Mouse (Mus musculus) CH12.LX (cell line): Measurements from ENCODE around the gene Nek6. TPM values are rescaled to one million over a fixed set of nuclear protein-coding genes. Genes with fewer than 3 reads are reported as not detected.

ENCODE experiments used
- DNase-seq: peaks from one replicate; pipeline ENCODE4 v3.0.0-alpha.2; 2013; ENCODE audit errors: extremely low read depth
- H3K27ac ChIP-seq: 2 replicates; pipeline ENCODE4 v1.5.1; 2012; ENCODE audit warnings: low read depth, mild to moderate bottlenecking, control low read depth, moderate library complexity; ENCODE audit not compliant: insufficient read depth
- H3K27me3 ChIP-seq: replicated peaks from 2 replicates; pipeline ENCODE3; 2012; ENCODE audit warnings: inconsistent platforms
- H3K36me3 ChIP-seq, 2 experiments: replicated peaks in 1 of 2; 2 replicates each; pipeline versions ENCODE3 to v1.6.1; 2012; ENCODE audit warnings: inconsistent platforms in 1 of 2, low read length in 1 of 2, mild to moderate bottlenecking in 1 of 2, mixed read lengths in 1 of 2, moderate library complexity in 1 of 2; ENCODE audit not compliant: control insufficient read depth in 1 of 2, insufficient read depth in 1 of 2
- H3K4me1 ChIP-seq, 2 experiments: 2 replicates each; pipeline ENCODE4 v1.6.1; 2012; ENCODE audit warnings: inconsistent platforms in 1 of 2, moderate library complexity in 1 of 2; ENCODE audit not compliant: insufficient read depth in 2 of 2, control insufficient read depth in 1 of 2
- H3K4me2 ChIP-seq: 2 replicates; pipeline ENCODE4 v1.6.1; 2012; ENCODE audit warnings: low read depth, mild to moderate bottlenecking, control low read depth; ENCODE audit not compliant: poor library complexity, insufficient read depth, severe bottlenecking
- H3K4me3 ChIP-seq, 3 experiments: fragments of 150-350 bp in 1 of 3; sonication (generic) in 1 of 3; replicated peaks in 1 of 3; 2 replicates each; pipeline versions ENCODE3 to v1.5.1; 2011 to 2012; ENCODE audit warnings: low read depth in 2 of 3, low read length in 2 of 3, mild to moderate bottlenecking in 2 of 3, moderate library complexity in 2 of 3, control low read depth in 1 of 3, improper control_type of control experiment in 1 of 3, inconsistent platforms in 1 of 3, mixed read lengths in 1 of 3; ENCODE audit not compliant: poor library complexity in 1 of 3
- H3K79me2 ChIP-seq: replicated peaks from 2 replicates; pipeline ENCODE4 v1.6.1; 2012; ENCODE audit warnings: mild to moderate bottlenecking, moderate library complexity; ENCODE audit not compliant: control insufficient read depth, poor library complexity, insufficient read depth, severe bottlenecking; ENCODE audit errors: extremely low read depth
- H3K9ac ChIP-seq: 2 replicates; pipeline ENCODE4 v1.6.1; 2012; ENCODE audit warnings: low read depth, mild to moderate bottlenecking, control low read depth, moderate library complexity; ENCODE audit not compliant: insufficient read depth
- H3K9me3 ChIP-seq: replicated peaks from 2 replicates; pipeline ENCODE3; 2012; ENCODE audit warnings: low read length, inconsistent platforms, mixed read lengths
- BHLHE40 ChIP-seq: IDR thresholded peaks from 2 replicates; pipeline ENCODE4 v1.6.1; 2011; ENCODE audit warnings: mild to moderate bottlenecking, low read depth, low read length, improper control_type of control experiment
- CHD2 ChIP-seq: IDR thresholded peaks from 2 replicates; pipeline ENCODE4 v1.6.1; 2011; ENCODE audit warnings: low read length, improper control_type of control experiment
- CTCF ChIP-seq, 2 experiments: IDR thresholded peaks in 1 of 2; conservative IDR thresholded peaks in 1 of 2; 2 replicates each; pipeline ENCODE4 v1.5.1; 2011 to 2012; ENCODE audit warnings: low read depth in 2 of 2, low read length in 2 of 2, improper control_type of control experiment in 1 of 2, inconsistent platforms in 1 of 2, mild to moderate bottlenecking in 1 of 2, moderate library complexity in 1 of 2
- ELF1 ChIP-seq: IDR thresholded peaks from 2 replicates; pipeline ENCODE4 v1.6.1; 2014; ENCODE audit warnings: low read depth, mild to moderate bottlenecking, inconsistent platforms, low read length, improper control_type of control experiment
- ETS1 ChIP-seq: conservative IDR thresholded peaks from 2 replicates; pipeline ENCODE4 v1.6.1; 2012; ENCODE audit warnings: low read depth, mild to moderate bottlenecking, inconsistent platforms, low read length, improper control_type of control experiment, moderate library complexity
- IRF4 ChIP-seq: IDR thresholded peaks from 2 replicates; pipeline ENCODE4 v1.6.1; 2014; ENCODE audit warnings: low read depth, mild to moderate bottlenecking, inconsistent platforms, low read length, improper control_type of control experiment
- JUN ChIP-seq: IDR thresholded peaks from 2 replicates; pipeline ENCODE4 v1.6.1; 2011; ENCODE audit warnings: low read depth, mild to moderate bottlenecking, low read length, improper control_type of control experiment, moderate library complexity; ENCODE audit not compliant: insufficient read depth
- JUND ChIP-seq: conservative IDR thresholded peaks from 2 replicates; pipeline ENCODE4 v1.6.1; 2011; ENCODE audit warnings: low read depth, low read length, improper control_type of control experiment
- MAX ChIP-seq: IDR thresholded peaks from 2 replicates; pipeline ENCODE4 v1.6.1; 2011; ENCODE audit warnings: low read length, improper control_type of control experiment
- MAZ ChIP-seq: IDR thresholded peaks from 2 replicates; pipeline ENCODE4 v1.6.1; 2012; ENCODE audit warnings: low read depth, mild to moderate bottlenecking, inconsistent platforms, low read length, improper control_type of control experiment, moderate library complexity
- MEF2A ChIP-seq: IDR thresholded peaks from 2 replicates; pipeline ENCODE4 v1.6.1; 2014; ENCODE audit warnings: low read depth, mild to moderate bottlenecking, inconsistent platforms, low read length, improper control_type of control experiment, borderline replicate concordance
- MYC ChIP-seq: IDR thresholded peaks from 2 replicates; pipeline ENCODE4 v1.6.1; 2011; ENCODE audit warnings: low read depth, mild to moderate bottlenecking, improper control_type of control experiment, low read length
- NELFE ChIP-seq: IDR thresholded peaks from 2 replicates; pipeline ENCODE4 v1.6.1; 2011; ENCODE audit warnings: low read depth, low read length, improper control_type of control experiment
- POLR2AphosphoS2 ChIP-seq: IDR thresholded peaks from 2 replicates; pipeline ENCODE4 v1.6.1; 2011; ENCODE audit warnings: low read depth, low read length, improper control_type of control experiment
- RCOR1 ChIP-seq: conservative IDR thresholded peaks from 2 replicates; pipeline ENCODE4 v1.6.1; 2012; ENCODE audit warnings: low read depth, mild to moderate bottlenecking, inconsistent platforms, low read length, improper control_type of control experiment
- SMC3 ChIP-seq: IDR thresholded peaks from 2 replicates; pipeline ENCODE4 v1.6.1; 2011; ENCODE audit warnings: low read depth, low read length, improper control_type of control experiment
- TBP ChIP-seq: conservative IDR thresholded peaks from 2 replicates; pipeline ENCODE4 v1.6.1; 2011; ENCODE audit warnings: low read depth, low read length, improper control_type of control experiment
- USF1 ChIP-seq: IDR thresholded peaks from 2 replicates; pipeline ENCODE4 v1.6.1; 2014; ENCODE audit warnings: low read depth, mild to moderate bottlenecking, inconsistent platforms, low read length, improper control_type of control experiment
- USF2 ChIP-seq: conservative IDR thresholded peaks from 2 replicates; pipeline ENCODE4 v1.6.1; 2011; ENCODE audit warnings: low read depth, low read length, improper control_type of control experiment
- ZNF384 ChIP-seq: IDR thresholded peaks from 2 replicates; pipeline ENCODE4 v1.6.1; 2012; ENCODE audit warnings: low read depth, low read length, improper control_type of control experiment, inconsistent platforms
- dilution Hi-C: fragments of 300-500 bp; cut with MboI; formaldehyde crosslinking; loops from 2 replicates; pipeline ENCODE4 v1.14.3; 2020; ENCODE audit warnings: low sequenced_read_pairs; ENCODE audit not compliant: extremely low pct_unique_long_range_greater_than_20kb, extremely low pct_ligation_motif_present
- in situ Hi-C: fragments of 300-500 bp; cut with MboI; formaldehyde crosslinking; loops from 3 replicates; pipeline ENCODE4 v1.14.3; 2019; ENCODE audit warnings: low sequenced_read_pairs, low pct_ligation_motif_present, low pct_unique_long_range_greater_than_20kb, mixed read lengths
- polyA plus RNA-seq: library from polyadenylated mRNA; unstranded; fragments of >175 nt; gene quantifications from 2 replicates; pipeline ENCODE4 v1.2.1, GENCODE M21; 2012; ENCODE audit warnings: low read depth; ENCODE audit not compliant: insufficient read length
- total RNA-seq, 2 experiments: library from RNA; depleted of rRNA; stranded (reverse); fragments of 300-350 nt in 1 of 2; fragments of >200 nt in 1 of 2; gene quantifications; 2 replicates each; pipeline ENCODE4 v1.2.3; 2012 to 2014

Nek6 gene
- total and polyA plus RNA-seq, 3 experiments, result 31.0 to 39.9 (median 36.7) TPM

DNA sequence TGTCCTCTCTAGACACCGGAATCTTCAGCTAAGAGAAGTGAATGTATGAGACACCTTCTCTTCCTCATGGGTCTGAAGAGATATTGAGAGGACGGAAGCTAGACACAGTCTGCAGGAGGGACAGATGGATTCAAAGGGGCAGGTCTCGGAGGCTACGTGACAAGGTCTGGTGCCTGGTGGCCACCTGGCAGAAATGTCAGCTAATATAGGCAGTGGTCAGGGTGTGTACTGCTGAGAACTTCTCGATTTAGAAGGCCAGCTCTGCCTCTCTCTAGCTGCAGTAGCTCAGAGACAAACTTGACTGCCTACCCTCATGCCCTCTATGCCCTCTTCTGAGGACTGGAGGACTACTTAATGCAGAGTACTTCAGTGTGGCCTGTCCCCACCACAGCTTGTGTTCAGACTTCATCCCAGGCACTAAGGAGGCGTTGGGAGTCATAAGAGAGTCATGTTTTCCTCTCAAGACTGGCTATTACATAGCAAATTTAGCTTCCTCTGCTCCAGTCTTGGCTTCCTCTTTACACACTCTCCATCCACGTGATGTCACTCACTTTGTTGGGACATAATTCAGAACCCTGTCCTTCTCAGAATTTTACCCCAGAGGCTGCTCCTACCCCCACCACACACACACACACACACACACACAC is 28.3 kb upstream of the Nek6 start:
- Histone ChIP-seq H3K4me3 (no peak overlapping the region), H3K4me1 (peaks cover 7 to 26% of the 10 kb centered on the region in 2 experiments), H3K9me3 (peaks cover 2% of the 10 kb centered on the region), H3K27ac (no peak overlapping the region), H3K9ac (no peak overlapping the region), H3K27me3 (no peaks in the 10 kb centered on the region), H3K36me3 (no peaks in the 10 kb centered on the region), H3K79me2 (no peaks in the 10 kb centered on the region), H3K4me2 (no peak overlapping the region)
- no peak for TF ChIP-seq SMC3
- no peak for TF ChIP-seq JUN
- TF ChIP-seq BHLHE40, result no peak
- TF ChIP-seq MEF2A, result no peak
- no peak for TF ChIP-seq ZNF384
- in situ Hi-C loops (no loop called here), dilution Hi-C loops (no loop called here)
- no peak for DNase-seq

- H3K4me2 ChIP-seq, result no peak overlapping the region
- DNase-seq, result no peak
- H3K27ac ChIP-seq, result no peak overlapping the region
- in situ Hi-C loops (no loop called here), dilution Hi-C loops (no loop called here)
- H3K4me3 ChIP-seq, result no peak overlapping the region
- peaks cover 4 to 20% of the 10 kb centered on the region in 2 experiments; a peak in 3 of 4 replicates for H3K4me1 ChIP-seq
- no peaks in the 10 kb centered on the region for H3K79me2 ChIP-seq
- no peaks in the 10 kb centered on the region for H3K36me3 ChIP-seq
- TF ChIP-seq JUN (no peak), MAX (no peak), NELFE (no peak), IRF4 (no peak), ELF1 (no peak), USF2 (no peak), CHD2 (no peak)
- H3K9ac ChIP-seq, result no peak overlapping the region
- H3K9me3 ChIP-seq, result peaks cover 2% of the 10 kb centered on the region
- H3K27me3 ChIP-seq, result no peaks in the 10 kb centered on the region
Measured at GRCm38 (mm10) chr2:38484556-38484955, 26.9 kb upstream of the Nek6 start.

DNA sequence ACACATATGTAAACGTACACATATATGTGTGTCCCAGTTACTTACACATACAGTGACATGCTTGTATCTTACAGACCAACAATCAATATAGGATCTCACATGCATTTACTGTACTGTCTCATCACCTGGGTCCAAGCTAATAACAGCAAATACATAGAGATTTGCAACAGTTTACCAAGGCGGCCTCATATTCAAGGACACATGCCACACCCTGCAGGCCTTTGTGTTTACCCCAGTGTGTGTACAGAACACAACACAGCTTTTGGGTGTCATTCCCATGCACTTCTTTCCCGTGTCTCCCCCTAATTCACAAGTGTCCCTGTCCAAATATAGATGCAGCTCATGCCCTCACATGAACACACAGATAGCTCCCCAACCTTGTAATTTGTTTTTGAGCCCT is 26.0 kb upstream of the Nek6 start:
- Histone ChIP-seq H3K79me2 (no peaks in the 10 kb centered on the region), H3K4me3 (no peak overlapping the region), H3K4me1 (peaks cover 4 to 20% of the 10 kb centered on the region in 2 experiments; a peak in 3 of 4 replicates), H3K36me3 (no peaks in the 10 kb centered on the region), H3K9me3 (peaks cover 2% of the 10 kb centered on the region), H3K4me2 (no peak overlapping the region), H3K9ac (no peak overlapping the region), H3K27me3 (no peaks in the 10 kb centered on the region), H3K27ac (no peak overlapping the region)
- no peak for TF ChIP-seq MYC
- TF ChIP-seq ZNF384, result no peak
- no peak for TF ChIP-seq MAZ
- no peak for TF ChIP-seq MAX
- TF ChIP-seq TBP, result no peak
- no peak for TF ChIP-seq JUND
- TF ChIP-seq USF2, result no peak
- TF ChIP-seq ETS1, result no peak
- no peak for TF ChIP-seq IRF4
- no peak for TF ChIP-seq BHLHE40
- TF ChIP-seq RCOR1, result no peak
- TF ChIP-seq USF1, result no peak
- TF ChIP-seq CTCF (conservative IDR thresholded peaks at IDR 0.05 in 1 of 2, IDR thresholded peaks at IDR 0.05 in 1 of 2; ENCODE audit: low read depth in 2 of 2, low read length in 2 of 2), result no peak
- no peak for TF ChIP-seq POLR2AphosphoS2
- TF ChIP-seq MEF2A, result no peak
- dilution Hi-C loops, result no loop called here
- DNase-seq, result no peak
- in situ Hi-C loops, result no loop called here
